Mouse (Mus musculus): ENCODE measurements at regions not wholly inside any gene's neighbourhood (a gene's known extent, or its start where the extent isn't known, plus 50 kb on each side); places are given as distances from the start of the nearest gene placed in this dataset.

DNA sequence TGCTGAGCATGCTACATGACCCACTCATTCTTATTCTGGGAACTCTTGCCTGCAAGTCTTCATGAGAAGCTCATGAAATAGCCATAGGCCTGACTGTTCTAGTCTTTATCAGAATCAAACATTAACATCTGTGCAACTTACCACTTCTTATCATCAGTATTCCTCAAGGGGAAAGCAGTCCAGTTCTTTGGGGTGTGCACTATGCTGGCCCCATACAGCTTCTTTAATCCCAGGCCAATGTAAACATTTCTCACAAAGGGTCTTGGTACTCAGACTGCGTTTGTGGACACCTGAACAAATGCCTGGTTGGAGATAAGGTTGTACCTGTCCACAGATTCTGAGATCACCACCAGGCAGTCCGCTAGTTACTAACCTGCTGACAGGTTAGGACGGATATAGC is 51.3 kb downstream of the 3110018I06Rik start:
- Histone ChIP-seq H3K4me2 (ENCODE audit: low read depth, low read length) (no peak overlapping the region), H3K27ac (ENCODE audit: low read length) (no peak overlapping the region), H3K36me3 (ENCODE audit: control insufficient read depth, insufficient read depth, low read length) (no peaks in the 10 kb centered on the region), H3K4me1 (ENCODE audit: control insufficient read depth, insufficient read depth, low read length) (no peaks in the 10 kb centered on the region), H3K9ac (ENCODE audit: low read length) (no peak overlapping the region), H3K9me3 (replicated peaks; ENCODE audit: control insufficient read depth, low read length) (no peaks in the 10 kb centered on the region), H3K4me3 (replicated peaks; ENCODE audit: low read length) (no peak overlapping the region), H3K27me3 (ENCODE audit: control insufficient read depth, insufficient read depth, low read length) (no peaks in the 10 kb centered on the region)
- 57% methylated on average over 3 of the region's 3 CpGs for WGBS
- peak; percentile 71; the same call in 1 of the 2 replicates for ATAC-seq (ENCODE audit: insufficient read depth, low FRiP score)

GRCm38 (mm10) chr12:107541196-107541595 is 52.8 kb downstream of the 3110018I06Rik start:
- Histone ChIP-seq H3K4me2 (ENCODE audit: low read depth, low read length) (no peak overlapping the region), H3K9ac (ENCODE audit: low read length) (no peak overlapping the region), H3K9me3 (replicated peaks; ENCODE audit: control insufficient read depth, low read length) (no peaks in the 10 kb centered on the region), H3K4me3 (replicated peaks; ENCODE audit: low read length) (no peak overlapping the region), H3K27me3 (ENCODE audit: control insufficient read depth, insufficient read depth, low read length) (no peaks in the 10 kb centered on the region), H3K36me3 (ENCODE audit: control insufficient read depth, insufficient read depth, low read length) (no peaks in the 10 kb centered on the region), H3K27ac (ENCODE audit: low read length) (no peak overlapping the region), H3K4me1 (ENCODE audit: control insufficient read depth, insufficient read depth, low read length) (no peaks in the 10 kb centered on the region)
- WGBS = 49% methylated on average over 5 of the region's 5 CpGs
- ATAC-seq (ENCODE audit: insufficient read depth, low FRiP score) = no peak

DNA sequence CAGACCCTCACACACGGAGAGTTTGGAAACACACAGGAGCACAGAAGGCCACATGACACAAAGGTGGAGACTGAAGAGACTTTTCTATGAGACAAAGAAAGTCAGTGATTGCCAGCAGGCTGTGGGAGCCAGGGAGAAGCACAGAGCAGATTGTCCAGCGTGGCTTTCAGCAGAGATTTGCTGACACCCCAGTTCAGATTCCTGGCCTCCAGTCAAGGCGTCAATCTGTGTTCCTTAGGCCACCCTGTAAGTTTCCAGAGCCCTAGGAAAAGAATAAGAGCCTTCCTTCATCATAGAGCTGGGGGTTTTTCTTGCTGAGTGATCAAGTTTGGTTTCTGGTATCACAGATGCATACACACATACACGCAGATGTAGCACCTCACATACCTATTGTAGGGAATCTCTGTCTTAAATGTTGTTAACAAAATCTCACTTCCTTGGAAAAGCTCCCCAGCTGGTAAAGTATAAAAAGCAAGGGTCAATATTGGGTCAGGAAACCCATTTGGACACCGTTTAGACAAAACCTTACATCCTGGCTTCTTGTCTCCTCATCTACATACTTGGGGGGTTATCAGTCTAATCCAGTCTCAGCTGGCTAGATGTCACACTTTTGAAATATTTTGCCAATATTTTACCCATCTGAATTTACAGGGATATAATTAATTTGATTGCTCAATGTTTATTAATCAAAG is 58.9 kb downstream of the 3110018I06Rik start:
- H3K27ac ChIP-seq (ENCODE audit: low read length) = peak overlapping the region; percentile 67
- ATAC-seq (ENCODE audit: insufficient read depth, low FRiP score) = no peak
- WGBS = 37% methylated on average over 5 of the region's 5 CpGs

DNA sequence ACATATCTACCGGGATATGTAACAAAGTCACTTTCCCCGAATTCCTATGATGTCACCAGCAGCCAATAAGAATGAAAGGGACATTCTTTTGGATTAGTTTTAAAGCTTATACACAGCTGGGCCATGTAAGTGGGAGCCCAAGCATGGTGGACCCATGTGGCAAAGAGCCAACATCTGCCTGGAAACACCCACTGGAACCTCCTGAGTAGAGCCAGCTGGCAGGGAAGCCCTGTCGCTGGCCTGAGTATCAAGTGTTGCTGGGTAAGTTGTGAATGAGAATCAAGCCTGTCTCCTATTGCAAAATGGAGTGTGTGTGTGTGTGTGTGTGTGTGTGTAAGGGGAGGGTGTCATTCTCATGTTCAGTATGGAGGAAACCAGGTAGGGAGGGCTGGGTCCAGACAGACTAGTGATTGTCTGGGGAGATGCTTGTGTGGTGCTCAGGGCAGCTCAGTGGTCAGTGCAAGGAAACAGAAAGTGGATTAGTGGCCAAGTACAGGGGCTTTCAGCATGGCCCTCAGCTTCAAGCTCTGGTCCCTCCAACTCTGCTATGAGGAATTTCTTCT is 59.5 kb downstream of the 3110018I06Rik start:
- 37% methylated on average over 3 of the region's 3 CpGs for WGBS
- Histone ChIP-seq H3K4me3 (replicated peaks; ENCODE audit: low read length) (no peak overlapping the region), H3K9me3 (replicated peaks; ENCODE audit: control insufficient read depth, low read length) (no peaks in the 10 kb centered on the region), H3K4me1 (ENCODE audit: control insufficient read depth, insufficient read depth, low read length) (peaks cover 11% of the 10 kb centered on the region; the same call in 1 of the 2 replicates), H3K27me3 (ENCODE audit: control insufficient read depth, insufficient read depth, low read length) (no peaks in the 10 kb centered on the region), H3K36me3 (ENCODE audit: control insufficient read depth, insufficient read depth, low read length) (no peaks in the 10 kb centered on the region), H3K27ac (ENCODE audit: low read length) (no peak overlapping the region), H3K4me2 (ENCODE audit: low read depth, low read length) (no peak overlapping the region), H3K9ac (ENCODE audit: low read length) (no peak overlapping the region)
- peak; percentile 86 for ATAC-seq (ENCODE audit: insufficient read depth, low FRiP score)

More for the DNA sequence above, 58.9 kb downstream of the 3110018I06Rik start:
- H3K4me2 ChIP-seq (ENCODE audit: low read depth, low read length) = no peak overlapping the region
- no peak overlapping the region for H3K4me3 ChIP-seq (replicated peaks; ENCODE audit: low read length)
- H3K4me1 ChIP-seq (ENCODE audit: control insufficient read depth, insufficient read depth, low read length) = peaks cover 11% of the 10 kb centered on the region; the same call in 1 of the 2 replicates
- no peak overlapping the region for H3K9ac ChIP-seq (ENCODE audit: low read length)
- H3K27me3 ChIP-seq (ENCODE audit: control insufficient read depth, insufficient read depth, low read length) = no peaks in the 10 kb centered on the region
- H3K36me3 ChIP-seq (ENCODE audit: control insufficient read depth, insufficient read depth, low read length) = no peaks in the 10 kb centered on the region
- no peaks in the 10 kb centered on the region for H3K9me3 ChIP-seq (replicated peaks; ENCODE audit: control insufficient read depth, low read length)

- ATAC-seq (ENCODE audit: insufficient read depth, low FRiP score) = no peak
- no peak overlapping the region for H3K4me3 ChIP-seq (replicated peaks; ENCODE audit: low read length)
- H3K36me3 ChIP-seq (ENCODE audit: control insufficient read depth, insufficient read depth, low read length) = no peaks in the 10 kb centered on the region
- no peaks in the 10 kb centered on the region for H3K9me3 ChIP-seq (replicated peaks; ENCODE audit: control insufficient read depth, low read length)
- no peak overlapping the region for H3K27ac ChIP-seq (ENCODE audit: low read length)
- H3K4me1 ChIP-seq (ENCODE audit: control insufficient read depth, insufficient read depth, low read length) = peaks cover 11% of the 10 kb centered on the region; the same call in 1 of the 2 replicates
- no peak overlapping the region for H3K4me2 ChIP-seq (ENCODE audit: low read depth, low read length)
- H3K9ac ChIP-seq (ENCODE audit: low read length) = no peak overlapping the region
- no peaks in the 10 kb centered on the region for H3K27me3 ChIP-seq (ENCODE audit: control insufficient read depth, insufficient read depth, low read length)
- 72% methylated on average over 25 of the region's 25 CpGs for WGBS
Measured at GRCm38 (mm10) chr12:107549452-107550296, 61.2 kb downstream of the 3110018I06Rik start.

DNA sequence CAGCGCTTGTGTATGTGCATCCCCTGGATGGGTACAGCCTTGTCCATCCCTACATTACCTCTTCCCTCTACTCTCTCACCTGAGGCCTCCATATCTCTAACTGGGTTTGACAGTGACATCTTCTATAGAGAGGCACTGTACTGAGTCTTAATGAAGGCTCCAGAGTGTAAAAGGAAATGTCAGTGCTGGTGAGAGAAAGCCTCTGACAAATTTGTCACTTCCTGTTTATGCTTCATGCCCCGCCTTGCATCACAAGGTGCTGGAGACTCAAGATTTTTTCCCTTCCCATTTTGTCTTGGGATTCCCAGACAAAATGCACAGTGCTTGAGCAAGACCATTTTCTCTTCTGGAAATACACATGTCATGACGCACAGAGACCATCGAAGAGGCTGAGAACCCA is 70.8 kb downstream of the 3110018I06Rik start:
- no peak for ATAC-seq (ENCODE audit: insufficient read depth, low FRiP score)
- H3K9me3 ChIP-seq (replicated peaks; ENCODE audit: control insufficient read depth, low read length) = no peaks in the 10 kb centered on the region
- no peak overlapping the region for H3K4me3 ChIP-seq (replicated peaks; ENCODE audit: low read length)
- H3K9ac ChIP-seq (ENCODE audit: low read length) = no peak overlapping the region
- H3K4me1 ChIP-seq (ENCODE audit: control insufficient read depth, insufficient read depth, low read length) = no peaks in the 10 kb centered on the region
- H3K27me3 ChIP-seq (ENCODE audit: control insufficient read depth, insufficient read depth, low read length) = no peaks in the 10 kb centered on the region
- no peaks in the 10 kb centered on the region for H3K36me3 ChIP-seq (ENCODE audit: control insufficient read depth, insufficient read depth, low read length)
- no peak overlapping the region for H3K4me2 ChIP-seq (ENCODE audit: low read depth, low read length)
- 89% methylated on average over 4 of the region's 4 CpGs for WGBS
- no peak overlapping the region for H3K27ac ChIP-seq (ENCODE audit: low read length)

DNA sequence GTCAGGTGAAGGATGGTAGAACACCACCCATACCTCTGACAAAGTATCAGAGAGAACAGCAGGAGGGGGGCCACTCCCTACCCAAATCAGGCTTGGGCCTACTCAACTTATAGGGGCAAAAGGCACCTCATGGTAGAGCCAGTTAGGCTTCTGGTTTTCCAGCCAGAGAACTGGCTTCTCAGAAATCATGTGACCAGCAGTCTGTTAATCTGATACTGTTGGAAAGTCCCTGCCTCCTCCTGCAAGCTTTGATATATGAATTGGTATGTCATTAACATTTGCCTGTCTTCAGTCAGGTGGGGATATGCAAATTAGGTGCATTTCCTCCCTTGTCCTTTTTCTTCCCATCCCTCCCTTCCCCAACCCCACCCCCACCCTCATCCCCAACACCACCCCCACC is 71.7 kb downstream of the 3110018I06Rik start:
- Histone ChIP-seq H3K9ac (ENCODE audit: low read length) (no peak overlapping the region), H3K27ac (ENCODE audit: low read length) (no peak overlapping the region), H3K4me2 (ENCODE audit: low read depth, low read length) (no peak overlapping the region), H3K36me3 (ENCODE audit: control insufficient read depth, insufficient read depth, low read length) (no peaks in the 10 kb centered on the region), H3K4me3 (replicated peaks; ENCODE audit: low read length) (no peak overlapping the region), H3K9me3 (replicated peaks; ENCODE audit: control insufficient read depth, low read length) (no peaks in the 10 kb centered on the region), H3K27me3 (ENCODE audit: control insufficient read depth, insufficient read depth, low read length) (no peaks in the 10 kb centered on the region), H3K4me1 (ENCODE audit: control insufficient read depth, insufficient read depth, low read length) (no peaks in the 10 kb centered on the region)
- ATAC-seq (ENCODE audit: insufficient read depth, low FRiP score) = no peak

DNA sequence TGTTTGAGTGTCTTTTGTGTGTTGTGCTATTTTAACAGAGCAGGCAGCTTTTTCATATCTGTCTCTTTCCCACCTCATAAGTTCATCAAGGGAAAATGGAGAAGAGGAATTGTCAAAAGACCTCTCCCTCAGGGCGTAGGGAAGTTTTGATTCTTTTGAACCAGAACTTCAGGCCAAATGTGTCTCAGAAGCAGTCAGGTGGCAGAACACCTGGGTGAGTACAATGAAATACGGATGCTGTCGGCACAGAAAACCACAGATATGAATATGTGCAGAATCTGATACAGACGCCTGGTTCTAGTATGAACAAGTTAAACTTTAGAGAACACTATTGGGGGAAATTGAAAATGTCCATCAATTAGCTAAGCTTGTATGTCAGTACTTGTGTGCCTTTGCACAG is 84.2 kb downstream of the 3110018I06Rik start:
- no peak overlapping the region for H3K4me2 ChIP-seq (ENCODE audit: low read depth, low read length)
- 81% methylated on average over 4 of the region's 4 CpGs for WGBS
- H3K36me3 ChIP-seq (ENCODE audit: control insufficient read depth, insufficient read depth, low read length) = no peaks in the 10 kb centered on the region
- no peak overlapping the region for H3K9ac ChIP-seq (ENCODE audit: low read length)
- H3K4me1 ChIP-seq (ENCODE audit: control insufficient read depth, insufficient read depth, low read length) = no peaks in the 10 kb centered on the region
- no peak overlapping the region for H3K4me3 ChIP-seq (replicated peaks; ENCODE audit: low read length)
- H3K9me3 ChIP-seq (replicated peaks; ENCODE audit: control insufficient read depth, low read length) = no peaks in the 10 kb centered on the region
- no peaks in the 10 kb centered on the region for H3K27me3 ChIP-seq (ENCODE audit: control insufficient read depth, insufficient read depth, low read length)
- no peak overlapping the region for H3K27ac ChIP-seq (ENCODE audit: low read length)
- ATAC-seq (ENCODE audit: insufficient read depth, low FRiP score) = no peak

DNA sequence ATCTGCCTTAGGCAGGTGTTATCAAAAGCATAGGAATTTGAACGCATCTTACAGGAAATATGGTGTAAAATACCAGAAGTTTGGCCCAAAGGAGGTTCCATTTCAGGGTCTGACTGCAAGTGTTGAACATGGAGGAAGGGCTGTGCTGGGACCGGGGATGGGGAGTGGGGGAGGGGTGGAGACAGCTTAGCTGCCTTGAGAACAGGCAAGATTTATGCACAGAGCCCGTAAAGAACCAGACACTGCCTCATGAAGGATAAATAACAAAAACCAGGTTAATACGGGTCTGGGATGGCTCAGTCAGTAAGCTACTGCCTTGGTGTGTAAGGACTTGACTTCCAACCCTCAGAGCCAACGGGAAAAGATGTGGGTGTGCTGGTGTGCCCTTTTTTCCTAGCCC is 91.1 kb downstream of the 3110018I06Rik start:
- H3K9ac ChIP-seq (ENCODE audit: low read length) = no peak overlapping the region
- H3K36me3 ChIP-seq (ENCODE audit: control insufficient read depth, insufficient read depth, low read length) = no peaks in the 10 kb centered on the region
- H3K4me2 ChIP-seq (ENCODE audit: low read depth, low read length) = no peak overlapping the region
- no peak overlapping the region for H3K4me3 ChIP-seq (replicated peaks; ENCODE audit: low read length)
- H3K27ac ChIP-seq (ENCODE audit: low read length) = no peak overlapping the region
- no peaks in the 10 kb centered on the region for H3K27me3 ChIP-seq (ENCODE audit: control insufficient read depth, insufficient read depth, low read length)
- ATAC-seq (ENCODE audit: insufficient read depth, low FRiP score) = no peak
- H3K9me3 ChIP-seq (replicated peaks; ENCODE audit: control insufficient read depth, low read length) = no peaks in the 10 kb centered on the region
- no peaks in the 10 kb centered on the region for H3K4me1 ChIP-seq (ENCODE audit: control insufficient read depth, insufficient read depth, low read length)
- WGBS = 49% methylated on average over 5 of the region's 5 CpGs
